Comparison of ENCODE assay signal across 7 mouse cellular contexts in the genomic region with DNA sequence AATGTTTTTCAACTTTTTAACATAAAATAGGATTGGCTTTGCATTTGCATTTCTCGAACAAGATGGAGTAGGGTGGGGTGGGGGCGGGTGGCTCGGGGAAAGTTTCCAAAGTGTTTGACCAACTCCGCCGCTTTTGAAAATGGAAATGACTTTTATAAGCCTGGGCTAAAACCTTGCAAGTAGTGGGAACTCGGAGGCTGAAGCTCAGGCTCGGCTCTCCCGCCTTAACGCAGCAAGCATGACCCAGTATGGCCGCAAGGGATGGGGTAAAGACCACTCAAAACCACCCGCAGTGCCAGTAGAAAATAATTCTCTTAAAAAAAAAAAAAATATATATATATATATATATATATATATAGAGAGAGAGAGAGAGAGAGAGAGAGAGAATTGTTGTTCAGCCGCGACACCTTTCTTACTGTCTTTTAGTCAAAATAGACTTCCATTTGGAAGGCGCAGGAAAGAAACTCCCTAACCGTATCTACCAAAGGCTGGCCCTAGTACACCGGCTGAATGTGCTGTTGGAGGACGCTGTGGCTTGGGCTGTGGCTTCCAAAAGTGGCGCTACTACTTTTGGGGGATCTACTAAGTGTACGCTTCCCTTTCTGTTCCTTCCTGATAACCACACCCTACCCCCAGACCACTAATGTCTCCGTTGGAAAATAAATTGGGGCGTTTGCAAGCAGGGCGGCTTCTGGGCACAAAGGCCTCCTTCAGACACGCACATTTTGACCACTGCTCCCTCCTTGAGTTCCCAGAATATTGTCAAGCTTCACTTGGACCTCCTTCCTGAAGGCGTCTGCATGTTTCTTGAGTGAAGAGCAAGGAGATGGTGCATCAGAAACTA.
DNase-seq lines count a peak whose midpoint lies in the region; ATAC-seq and TF ChIP-seq lines count a peak whose summit lies in the region.

No protein-coding gene starts in this region.

- H3K27me3 ChIP-seq in liver, embryonic 12.5 days (replicated peaks), result peaks cover 37% of the 10 kb centered on the region
- H3K27me3 ChIP-seq in liver, postnatal 0 days (ENCODE audit: insufficient read depth, low read length), result 0 out of 2 replicates have a peak, but pooled peaks cover 14% of the 10 kb centered on the region
- H3K27me3 ChIP-seq in liver, embryonic 13.5 days, result peaks cover 16% of the 10 kb centered on the region
- peaks cover 19% of the 10 kb centered on the region for H3K27me3 ChIP-seq in stomach, embryonic 16.5 days (ENCODE audit: control insufficient read depth, insufficient read depth, low read length)

- ATAC-seq in liver, embryonic 12.5 days, result no peak
- no peak for ATAC-seq in liver, postnatal 0 days
- peak; percentile 58 to 66 for ATAC-seq in hematopoietic stem cell, adult 5-6 weeks (replicated peaks in 1 of 2; ENCODE audit: insufficient read depth in 1 of 2, low FRiP score in 2 of 2, low TSS enrichment in 1 of 2, low read depth in 1 of 2, poor library complexity in 2 of 2, severe bottlenecking in 2 of 2)
- peak; percentile 50; the same call in 1 of the 2 replicates for ATAC-seq in liver, embryonic 13.5 days (ENCODE audit: low read depth)
- no peak for ATAC-seq in stomach, embryonic 16.5 days (ENCODE audit: insufficient read depth, low FRiP score)

- no peaks in the 10 kb centered on the region for H3K36me3 ChIP-seq in liver, embryonic 12.5 days
- no peaks in the 10 kb centered on the region for H3K36me3 ChIP-seq in liver, postnatal 0 days (replicated peaks; ENCODE audit: insufficient read depth, low read length)
- no peaks in the 10 kb centered on the region for H3K36me3 ChIP-seq in liver, embryonic 13.5 days
- H3K36me3 ChIP-seq in stomach, embryonic 16.5 days (ENCODE audit: control insufficient read depth, insufficient read depth, low read length), result no peaks in the 10 kb centered on the region

- no peak for TF ChIP-seq CTCF in liver, postnatal 0 days (IDR thresholded peaks at IDR 0.05; ENCODE audit: low read depth)

- H3K9me3 ChIP-seq in liver, embryonic 12.5 days (replicated peaks), result no peaks in the 10 kb centered on the region
- no peaks in the 10 kb centered on the region for H3K9me3 ChIP-seq in liver, postnatal 0 days (ENCODE audit: low read length)
- no peaks in the 10 kb centered on the region for H3K9me3 ChIP-seq in liver, embryonic 13.5 days (replicated peaks)
- H3K9me3 ChIP-seq in stomach, embryonic 16.5 days (replicated peaks; ENCODE audit: control insufficient read depth, low read length), result no peaks in the 10 kb centered on the region

- WGBS in liver, embryonic 12.5 days (ENCODE audit: insufficient replicate concordance), result 7% methylated on average over 24 of the region's 24 CpGs
- 6% methylated on average over 24 of the region's 24 CpGs for WGBS in liver, postnatal 0 days (ENCODE audit: insufficient replicate concordance)
- WGBS in liver, embryonic 13.5 days (ENCODE audit: insufficient replicate concordance), result 8% methylated on average over 24 of the region's 24 CpGs
- 13% methylated on average over 24 of the region's 24 CpGs for WGBS in stomach, embryonic 16.5 days

- H3K4me3 ChIP-seq in liver, embryonic 12.5 days, result no peak overlapping the region
- no peak overlapping the region for H3K4me3 ChIP-seq in liver, postnatal 0 days (ENCODE audit: low read depth, low read length)
- H3K4me3 ChIP-seq in liver, embryonic 13.5 days (replicated peaks), result no peak overlapping the region
- 0 out of 2 replicates have a peak overlapping the region, but pooled peaks have one; percentile 14 for H3K4me3 ChIP-seq in stomach, embryonic 16.5 days (replicated peaks; ENCODE audit: low read length)

- H3K4me1 ChIP-seq in liver, embryonic 12.5 days, result no peaks in the 10 kb centered on the region
- H3K4me1 ChIP-seq in liver, postnatal 0 days (ENCODE audit: insufficient read depth), result no peaks in the 10 kb centered on the region; the same call in 1 of the 2 replicates
- peaks cover 6% of the 10 kb centered on the region; the same call in 1 of the 2 replicates for H3K4me1 ChIP-seq in liver, embryonic 13.5 days (replicated peaks)
- no peaks in the 10 kb centered on the region for H3K4me1 ChIP-seq in stomach, embryonic 16.5 days (ENCODE audit: control insufficient read depth, insufficient read depth, low read length)

- TF ChIP-seq EP300 in liver, postnatal 0 days (IDR thresholded peaks at IDR 0.05; ENCODE audit: low read depth), result no peak

- no peak overlapping the region for H3K9ac ChIP-seq in liver, embryonic 12.5 days
- H3K9ac ChIP-seq in liver, postnatal 0 days (replicated peaks), result no peak overlapping the region
- H3K9ac ChIP-seq in liver, embryonic 13.5 days, result no peak overlapping the region
- no peak overlapping the region for H3K9ac ChIP-seq in stomach, embryonic 16.5 days (ENCODE audit: low read length)

- H3K4me2 ChIP-seq in liver, embryonic 12.5 days, result peak overlapping the region; percentile 34
- H3K4me2 ChIP-seq in liver, postnatal 0 days (ENCODE audit: low read depth, low read length), result no peak overlapping the region
- H3K4me2 ChIP-seq in liver, embryonic 13.5 days, result 0 out of 2 replicates have a peak overlapping the region, but pooled peaks have one; percentile 26
- H3K4me2 ChIP-seq in stomach, embryonic 16.5 days (ENCODE audit: low read depth, low read length), result peak overlapping the region; percentile 36

- DNase-seq in liver, postnatal 0 days, result no peak
- DNase-seq in liver, embryonic 13.5 days, result no peak
- DNase-seq in layer of hippocampus, adult 9-11 months, result no peak
- DNase-seq in frontal cortex, postnatal 25 days (ENCODE audit: low spot score in 2 of 2), result no peak

- no peak overlapping the region for H3K27ac ChIP-seq in liver, embryonic 12.5 days
- H3K27ac ChIP-seq in liver, postnatal 0 days (ENCODE audit: low read depth), result no peak overlapping the region
- no peak overlapping the region; the same call in 1 of the 2 replicates for H3K27ac ChIP-seq in liver, embryonic 13.5 days
- H3K27ac ChIP-seq in stomach, embryonic 16.5 days (ENCODE audit: low read length), result no peak overlapping the region

Comparison
In these comparisons a context has a peak if more than half of its experiments do, and no peak if none do; other contexts are left out.
1. ATAC-seq: peak in hematopoietic stem cell, adult 5-6 weeks (2 of 2) and liver, embryonic 13.5 days (single experiment); none in liver, embryonic 12.5 days (single experiment), liver, postnatal 0 days (single experiment) and stomach, embryonic 16.5 days (single experiment).